Mouse (Mus musculus) heart, embryonic 12.5 days (tissue): ENCODE results near the gene Tox2. TPM values are rescaled to one million over a fixed set of nuclear protein-coding genes. Genes with fewer than 3 reads are reported as not detected.

Experiments
- ATAC-seq: fragments of 200-750 bp; cut with Nextera tagmentation; 2 replicates; pipeline ENCODE4 v1.8.0; 2017; ENCODE audit warnings: moderate TSS enrichment, moderate library complexity; ENCODE audit not compliant: insufficient number of reproducible peaks, low FRiP score
- H3K27ac ChIP-seq: fragments of 300-500 bp; sonication (generic); 2 replicates; pipeline ENCODE4 v1.5.1; 2016; ENCODE audit warnings: mild to moderate bottlenecking, moderate library complexity; ENCODE audit not compliant: poor library complexity, severe bottlenecking
- H3K27me3 ChIP-seq: fragments of 300-500 bp; sonication (generic); replicated peaks from 2 replicates; pipeline ENCODE4 v1.6.1; 2016; ENCODE audit warnings: mild to moderate bottlenecking, moderate library complexity
- H3K36me3 ChIP-seq: fragments of 300-500 bp; sonication (generic); 2 replicates; pipeline ENCODE4 v1.6.1; 2016; ENCODE audit warnings: mild to moderate bottlenecking, moderate library complexity
- H3K4me1 ChIP-seq: fragments of 300-500 bp; sonication (generic); replicated peaks from 2 replicates; pipeline ENCODE4 v1.6.1; 2016; ENCODE audit warnings: mild to moderate bottlenecking
- H3K4me2 ChIP-seq: fragments of 300-500 bp; sonication (generic); 2 replicates; pipeline ENCODE4 v1.6.1; 2016; ENCODE audit warnings: mild to moderate bottlenecking, moderate library complexity
- H3K4me3 ChIP-seq: fragments of 300-500 bp; sonication (generic); 2 replicates; pipeline ENCODE4 v1.5.1; 2016; ENCODE audit warnings: mild to moderate bottlenecking
- H3K9ac ChIP-seq: fragments of 300-500 bp; sonication (generic); 2 replicates; pipeline ENCODE4 v1.6.1; 2016; ENCODE audit warnings: mild to moderate bottlenecking, moderate library complexity
- H3K9me3 ChIP-seq: fragments of 300-500 bp; sonication (generic); replicated peaks from 2 replicates; pipeline ENCODE4 v1.6.1; 2016; ENCODE audit warnings: mild to moderate bottlenecking, moderate library complexity
- WGBS: fragments of 180-500 bp; shearing (Covaris S2); methylation state at CpG from one replicate; pipeline ENCODE4 v1.1.7; 2016; 5-methylcytosine and 5-hydroxymethylcytosine counted together
- polyA plus RNA-seq: library from polyadenylated mRNA; unstranded; fragments of >200 nt; fragmentation: Nextera tagmentation; extraction: Ambion mirVana; gene quantifications from 2 replicates; pipeline ENCODE4 v1.2.1, GENCODE M21; 2016

Gene Tox2
- polyA plus RNA-seq, 1 experiment from 2014 or later = 2.4 TPM

GRCm38 (mm10) chr2:163254228-163254627 lies 51.3 kb downstream of the Tox2 start:
- WGBS = 84% methylated on average over 6 of the region's 6 CpGs
- Histone ChIP-seq H3K4me2 (no peak overlapping the region), H3K36me3 (no peaks in the 10 kb centered on the region), H3K4me3 (no peak overlapping the region), H3K27me3 (no peaks in the 10 kb centered on the region), H3K27ac (no peak overlapping the region), H3K9me3 (no peaks in the 10 kb centered on the region), H3K9ac (no peak overlapping the region), H3K4me1 (no peaks in the 10 kb centered on the region)
- ATAC-seq = no peak

GRCm38 (mm10) chr2:163256765-163257164 lies 53.8 kb downstream of the Tox2 start:
- H3K36me3 ChIP-seq = no peaks in the 10 kb centered on the region
- H3K9ac ChIP-seq = no peak overlapping the region
- no peak for ATAC-seq
- H3K4me1 ChIP-seq = peaks cover 5% of the 10 kb centered on the region; the same call in 1 of the 2 replicates
- no peak overlapping the region for H3K4me2 ChIP-seq
- H3K27ac ChIP-seq = no peak overlapping the region
- WGBS = 86% methylated on average over 1 of the region's 1 CpGs
- H3K9me3 ChIP-seq = no peaks in the 10 kb centered on the region
- no peaks in the 10 kb centered on the region for H3K27me3 ChIP-seq
- H3K4me3 ChIP-seq = no peak overlapping the region

GRCm38 (mm10) chr2:163261362-163262054 lies 58.6 kb downstream of the Tox2 start:
- no peaks in the 10 kb centered on the region for H3K27me3 ChIP-seq
- H3K9me3 ChIP-seq = no peaks in the 10 kb centered on the region
- H3K36me3 ChIP-seq = no peaks in the 10 kb centered on the region
- H3K4me1 ChIP-seq = peaks cover 5% of the 10 kb centered on the region; the same call in 1 of the 2 replicates
- no peak overlapping the region for H3K4me2 ChIP-seq
- H3K27ac ChIP-seq = no peak overlapping the region
- 61% methylated on average over 6 of the region's 6 CpGs for WGBS
- no peak overlapping the region for H3K4me3 ChIP-seq
- 0 out of 2 replicates have a peak, but pooled peaks have one; percentile 11 for ATAC-seq
- no peak overlapping the region for H3K9ac ChIP-seq

GRCm38 (mm10) chr2:163262055-163262420 lies 59.1 kb downstream of the Tox2 start:
- Histone ChIP-seq H3K4me2 (no peak overlapping the region), H3K9ac (no peak overlapping the region), H3K36me3 (no peaks in the 10 kb centered on the region), H3K4me3 (no peak overlapping the region), H3K27me3 (no peaks in the 10 kb centered on the region), H3K27ac (no peak overlapping the region), H3K9me3 (no peaks in the 10 kb centered on the region), H3K4me1 (peaks cover 5% of the 10 kb centered on the region; the same call in 1 of the 2 replicates)
- ATAC-seq = no peak
- 77% methylated on average over 4 of the region's 4 CpGs for WGBS

- H3K9me3 ChIP-seq = no peaks in the 10 kb centered on the region
- H3K4me3 ChIP-seq = no peak overlapping the region
- no peak overlapping the region for H3K9ac ChIP-seq
- H3K4me1 ChIP-seq = no peaks in the 10 kb centered on the region
- H3K27me3 ChIP-seq = no peaks in the 10 kb centered on the region
- no peak for ATAC-seq
- no peaks in the 10 kb centered on the region for H3K36me3 ChIP-seq
- no peak overlapping the region for H3K4me2 ChIP-seq
- no peak overlapping the region for H3K27ac ChIP-seq
Observed at GRCm38 (mm10) chr2:163267097-163267496, 64.2 kb downstream of the Tox2 start.

GRCm38 (mm10) chr2:163271581-163272492 lies 68.9 kb downstream of the Tox2 start:
- 60% methylated on average over 8 of the region's 8 CpGs for WGBS
- H3K4me2 ChIP-seq = no peak overlapping the region
- ATAC-seq = no peak
- H3K27ac ChIP-seq = no peak overlapping the region
- H3K36me3 ChIP-seq = no peaks in the 10 kb centered on the region
- H3K27me3 ChIP-seq = no peaks in the 10 kb centered on the region; the same call in 1 of the 2 replicates
- no peak overlapping the region for H3K9ac ChIP-seq
- no peaks in the 10 kb centered on the region for H3K4me1 ChIP-seq
- H3K4me3 ChIP-seq = no peak overlapping the region
- no peaks in the 10 kb centered on the region for H3K9me3 ChIP-seq

GRCm38 (mm10) chr2:163273815-163274214 lies 70.9 kb downstream of the Tox2 start:
- Histone ChIP-seq H3K4me3 (no peak overlapping the region), H3K27ac (no peak overlapping the region), H3K36me3 (no peaks in the 10 kb centered on the region), H3K9ac (no peak overlapping the region), H3K4me1 (peaks cover 10% of the 10 kb centered on the region), H3K9me3 (no peaks in the 10 kb centered on the region), H3K4me2 (no peak overlapping the region), H3K27me3 (no peaks in the 10 kb centered on the region; the same call in 1 of the 2 replicates)
- no peak for ATAC-seq
- 74% methylated on average over 8 of the region's 8 CpGs for WGBS

GRCm38 (mm10) chr2:163275986-163276385 lies 73.1 kb downstream of the Tox2 start:
- H3K27me3 ChIP-seq = no peaks in the 10 kb centered on the region; the same call in 1 of the 2 replicates
- H3K36me3 ChIP-seq = no peaks in the 10 kb centered on the region
- H3K9ac ChIP-seq = no peak overlapping the region
- H3K9me3 ChIP-seq = no peaks in the 10 kb centered on the region
- no peak for ATAC-seq
- peaks cover 14% of the 10 kb centered on the region for H3K4me1 ChIP-seq
- H3K4me3 ChIP-seq = no peak overlapping the region
- WGBS = 78% methylated on average over 14 of the region's 14 CpGs
- H3K4me2 ChIP-seq = no peak overlapping the region
- H3K27ac ChIP-seq = no peak overlapping the region

- no peaks in the 10 kb centered on the region for H3K36me3 ChIP-seq
- H3K9ac ChIP-seq = no peak overlapping the region
- H3K4me3 ChIP-seq = no peak overlapping the region
- no peak overlapping the region for H3K27ac ChIP-seq
- H3K4me1 ChIP-seq = peaks cover 14% of the 10 kb centered on the region
- WGBS = 27% methylated on average over 9 of the region's 9 CpGs
- peak overlapping the region; percentile 44; the same call in 1 of the 2 replicates for H3K4me2 ChIP-seq
- ATAC-seq = no peak
- no peaks in the 10 kb centered on the region for H3K9me3 ChIP-seq
- no peaks in the 10 kb centered on the region; the same call in 1 of the 2 replicates for H3K27me3 ChIP-seq
Observed at GRCm38 (mm10) chr2:163277979-163278378, 75.1 kb downstream of the Tox2 start.

- H3K27ac ChIP-seq = no peak overlapping the region
- no peaks in the 10 kb centered on the region for H3K36me3 ChIP-seq
- H3K4me2 ChIP-seq = no peak overlapping the region
- no peak for ATAC-seq
- WGBS = 66% methylated on average over 15 of the region's 23 CpGs
- no peak overlapping the region for H3K4me3 ChIP-seq
- H3K9ac ChIP-seq = no peak overlapping the region
- no peaks in the 10 kb centered on the region for H3K9me3 ChIP-seq
- H3K27me3 ChIP-seq = no peaks in the 10 kb centered on the region; the same call in 1 of the 2 replicates
- H3K4me1 ChIP-seq = peaks cover 25% of the 10 kb centered on the region
Observed at GRCm38 (mm10) chr2:163280636-163281322, 77.9 kb downstream of the Tox2 start.

- Histone ChIP-seq H3K4me2 (peak overlapping the region; percentile 55; the same call in 1 of the 2 replicates), H3K27me3 (peaks cover 17% of the 10 kb centered on the region), H3K9me3 (no peaks in the 10 kb centered on the region), H3K27ac (no peak overlapping the region), H3K36me3 (no peaks in the 10 kb centered on the region), H3K4me3 (peak overlapping the region; percentile 18; the same call in 1 of the 2 replicates), H3K4me1 (peaks cover 25% of the 10 kb centered on the region), H3K9ac (no peak overlapping the region)
- whole genome bisulfite sequencing = 73% methylated on average over 7 of the region's 7 CpGs
- no peak for ATAC-seq
Observed at GRCm38 (mm10) chr2:163284856-163285255, 81.9 kb downstream of the Tox2 start.
